Mouse (Mus musculus): ENCODE measurements around the gene Bach2.

DNA sequence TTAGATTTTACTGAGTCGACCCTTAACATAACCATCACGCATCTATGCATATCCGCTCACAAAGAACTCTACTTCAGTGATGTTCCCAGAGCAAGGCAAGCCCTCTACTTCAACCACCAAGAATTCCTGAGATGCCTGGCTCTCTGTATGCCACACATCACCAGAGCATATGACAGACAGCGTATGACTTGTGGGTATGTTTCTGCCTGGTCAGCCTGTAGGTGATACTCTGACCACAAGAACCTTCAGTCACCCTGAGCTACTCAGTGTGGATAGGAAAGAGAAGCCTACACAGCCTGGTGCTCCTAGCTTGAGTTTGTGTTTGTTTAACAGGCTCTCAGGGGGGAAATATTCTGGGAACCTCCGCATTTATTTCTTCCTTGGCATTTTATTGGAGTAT, 36.2 kb upstream of the Bach2 start:
- TF ChIP-seq POLR2A (IDR thresholded peaks at IDR 0.05; ENCODE audit: insufficient read depth, low read length) (no peak), EP300 (IDR thresholded peaks at IDR 0.05; ENCODE audit: insufficient read depth, low read depth, low read length) (no peak)
